ENCODE assay signal across 7 mouse cellular contexts in genomic region chr13:73604156-73604957, GRCm38 (mm10). TPM values are rescaled to one million over a fixed set of nuclear protein-coding genes. Genes with fewer than 3 reads are reported as not detected.
DNase-seq lines count a peak whose midpoint lies in the region; ATAC-seq and TF ChIP-seq lines count a peak whose summit lies in the region.

No protein-coding gene starts in this region.

- H3K36me3 ChIP-seq in lung, embryonic 16.5 days (ENCODE audit: control insufficient read depth, insufficient read depth, low read length), result peaks cover 27% of the 10 kb centered on the region
- peaks cover 14% of the 10 kb centered on the region for H3K36me3 ChIP-seq in stomach, postnatal 0 days (ENCODE audit: control insufficient read depth, insufficient read depth, low read length)

- TF ChIP-seq CTCF in lung, adult 2 months (IDR thresholded peaks at IDR 0.05; ENCODE audit: insufficient read depth, low read length), result no peak
- TF ChIP-seq CTCF in stomach, postnatal 0 days (IDR thresholded peaks at IDR 0.05; ENCODE audit: low read depth), result no peak

- peak overlapping the region; percentile 81 for H3K4me3 ChIP-seq in lung, adult 2 months (replicated peaks; ENCODE audit: extremely low read depth, low read depth, low read length)
- peak overlapping the region; percentile 66 for H3K4me3 ChIP-seq in lung, embryonic 16.5 days (ENCODE audit: low read length)
- peak overlapping the region; percentile 73 for H3K4me3 ChIP-seq in stomach, postnatal 0 days (ENCODE audit: low read depth, low read length)

- DNase-seq in lung, adult 2 months, result peak; percentile 6
- DNase-seq in lung, postnatal 4 days, result no peak
- peak; percentile 22 for DNase-seq in c-Kit-negative CD71-positive TER-119-positive erythroid progenitor cells, embryonic 14.5 days (ENCODE audit: low read depth, low spot score)
- no peak for DNase-seq in stomach, postnatal 0 days (ENCODE audit: low spot score)
- no peak for DNase-seq in cerebellum, adult 11-12 months

- H3K27ac ChIP-seq in lung, embryonic 16.5 days (ENCODE audit: low read length), result peak overlapping the region; percentile 31; the same call in 1 of the 2 replicates
- peak overlapping the region; percentile 73 for H3K27ac ChIP-seq in stomach, postnatal 0 days (replicated peaks)

- no peaks in the 10 kb centered on the region for H3K9me3 ChIP-seq in lung, embryonic 16.5 days (ENCODE audit: control insufficient read depth, low read length)
- H3K9me3 ChIP-seq in stomach, postnatal 0 days (ENCODE audit: control insufficient read depth, low read length), result no peaks in the 10 kb centered on the region

- ATAC-seq in granulocyte monocyte progenitor cell, adult 5-6 weeks (replicated peaks; ENCODE audit: poor library complexity, severe bottlenecking), result peak; percentile 20
- ATAC-seq in lung, embryonic 16.5 days (ENCODE audit: low read depth), result peak; percentile 77
- peak; percentile 83 for ATAC-seq in stomach, postnatal 0 days (ENCODE audit: low FRiP score, low TSS enrichment)

- TF ChIP-seq EP300 in stomach, postnatal 0 days (optimal IDR thresholded peaks at IDR 0.05), result no peak

- H3K4me2 ChIP-seq in lung, embryonic 16.5 days (ENCODE audit: low read depth, low read length), result peak overlapping the region; percentile 95
- H3K4me2 ChIP-seq in stomach, postnatal 0 days (replicated peaks; ENCODE audit: low read depth), result peak overlapping the region; percentile 95

- no peaks in the 10 kb centered on the region for H3K27me3 ChIP-seq in lung, embryonic 16.5 days (ENCODE audit: control insufficient read depth, insufficient read depth, low read depth, low read length)
- H3K27me3 ChIP-seq in stomach, postnatal 0 days (ENCODE audit: control insufficient read depth, insufficient read depth, low read length), result no peaks in the 10 kb centered on the region

- WGBS in lung, adult 2 months, result 1% methylated on average over 39 of the region's 39 CpGs
- WGBS in lung, embryonic 16.5 days, result 2% methylated on average over 39 of the region's 39 CpGs
- WGBS in stomach, postnatal 0 days, result 2% methylated on average over 39 of the region's 39 CpGs

- TF ChIP-seq POLR2A in lung, adult 2 months (IDR thresholded peaks at IDR 0.05; ENCODE audit: borderline replicate concordance, extremely low read depth, low read depth, low read length), result no peak

- peak overlapping the region; percentile 95 for H3K9ac ChIP-seq in lung, embryonic 16.5 days (ENCODE audit: low read length)
- peak overlapping the region; percentile 79 for H3K9ac ChIP-seq in stomach, postnatal 0 days (ENCODE audit: low read length)

- H3K4me1 ChIP-seq in lung, adult 2 months (ENCODE audit: control insufficient read depth, insufficient read depth, low read length), result peaks cover 6% of the 10 kb centered on the region
- peaks cover 8% of the 10 kb centered on the region for H3K4me1 ChIP-seq in lung, embryonic 16.5 days (replicated peaks; ENCODE audit: control insufficient read depth, insufficient read depth, low read length)
- H3K4me1 ChIP-seq in stomach, postnatal 0 days (replicated peaks; ENCODE audit: control insufficient read depth, insufficient read depth), result peaks cover 4% of the 10 kb centered on the region; the same call in 1 of the 2 replicates

RNA-seq across cellular contexts. Expression of gene Clptm1l, which starts 0.6 kb away (rescaled TPM):
- 104 and 115 TPM in 2 replicates for polyA plus RNA-seq in lung, adult 2 months (2012; rRNA removed)
- 203 and 212 TPM in 2 replicates for total RNA-seq in granulocyte monocyte progenitor cell, adult 5-6 weeks (2014; fragmentation: Nextera tagmentation)
- total RNA-seq in granulocyte monocyte progenitor cell, adult 5-6 weeks (2017), result 80.6 and 81.1 TPM in 2 replicates
- 95.8 and 105 TPM in 2 replicates for polyA plus RNA-seq in lung, embryonic 16.5 days (2015; fragmentation: Nextera tagmentation; extraction: Ambion mirVana)
- 99.6 and 108 TPM in 2 replicates for polyA plus RNA-seq in stomach, postnatal 0 days (2015; fragmentation: Nextera tagmentation; extraction: Ambion mirVana)

RNA-seq across cellular contexts. Expression of gene Tert, which starts 22.4 kb away (rescaled TPM):
- polyA plus RNA-seq in lung, adult 2 months (2012; rRNA removed), result 1.5 and 2.4 TPM in 2 replicates
- total RNA-seq in granulocyte monocyte progenitor cell, adult 5-6 weeks (2014; fragmentation: Nextera tagmentation), result 4.5 TPM in 1 of 2 replicates, not detected in the other
- 2.2 TPM in 1 of 2 replicates, not detected in the other for total RNA-seq in granulocyte monocyte progenitor cell, adult 5-6 weeks (2017)
- polyA plus RNA-seq in lung, embryonic 16.5 days (2015; fragmentation: Nextera tagmentation; extraction: Ambion mirVana), result 3.4 and 3.9 TPM in 2 replicates
- polyA plus RNA-seq in stomach, postnatal 0 days (2015; fragmentation: Nextera tagmentation; extraction: Ambion mirVana), result 0.33 and 0.52 TPM in 2 replicates

Comparison
In these comparisons a context has a peak if more than half of its experiments do, and no peak if none do; other contexts are left out.
1. DNase-seq: peak in lung, adult 2 months (single experiment) and c-Kit-negative CD71-positive TER-119-positive erythroid progenitor cells, embryonic 14.5 days (single experiment); none in lung, postnatal 4 days (0 of 2), stomach, postnatal 0 days (single experiment) and cerebellum, adult 11-12 months (single experiment).
2. ATAC-seq: peak in every context shown above with its lines; median percentile 83 in stomach, postnatal 0 days; 77 in lung, embryonic 16.5 days; 20 in granulocyte monocyte progenitor cell, adult 5-6 weeks.
3. Peak in every context shown above with its lines, with median percentiles within 50 percentile points of each other: H3K4me3 ChIP-seq.